Mouse (Mus musculus) limb, embryonic 13.5 days (tissue): ENCODE data around the gene Olfr345. TPM values are rescaled to one million over a fixed set of nuclear protein-coding genes. Genes with fewer than 3 reads are reported as not detected.

Source experiments
- ATAC-seq: fragments of 200-750 bp; cut with Nextera tagmentation; 2 replicates; pipeline ENCODE4 v1.8.0; 2017; ENCODE audit warnings: low read depth, moderate number of reproducible peaks, moderate TSS enrichment; ENCODE audit not compliant: low FRiP score
- H3K27ac ChIP-seq: fragments of 300-500 bp; sonication (generic); 2 replicates; pipeline ENCODE4 v1.5.1; 2015; ENCODE audit warnings: inconsistent platforms, mild to moderate bottlenecking, moderate library complexity
- H3K27me3 ChIP-seq: fragments of 300-500 bp; sonication (generic); 2 replicates; pipeline ENCODE4 v1.6.1; 2015; ENCODE audit warnings: mild to moderate bottlenecking, inconsistent platforms
- H3K36me3 ChIP-seq: fragments of 300-500 bp; sonication (generic); 2 replicates; pipeline ENCODE4 v1.6.1; 2015; ENCODE audit warnings: inconsistent platforms, mild to moderate bottlenecking, moderate library complexity
- H3K4me1 ChIP-seq: fragments of 300-500 bp; sonication (generic); 2 replicates; pipeline ENCODE4 v1.6.1; 2015; ENCODE audit warnings: inconsistent platforms
- H3K4me2 ChIP-seq: fragments of 300-500 bp; sonication (generic); replicated peaks from 2 replicates; pipeline ENCODE4 v1.6.1; 2015; ENCODE audit warnings: inconsistent platforms, mild to moderate bottlenecking, moderate library complexity
- H3K4me3 ChIP-seq: fragments of 300-500 bp; sonication (generic); 2 replicates; pipeline ENCODE4 v1.5.1; 2015; ENCODE audit warnings: moderate library complexity, mild to moderate bottlenecking, inconsistent platforms
- H3K9ac ChIP-seq: fragments of 300-500 bp; sonication (generic); 2 replicates; pipeline ENCODE4 v1.6.1; 2015; ENCODE audit warnings: mild to moderate bottlenecking, inconsistent platforms
- H3K9me3 ChIP-seq: fragments of 300-500 bp; sonication (generic); 2 replicates; pipeline ENCODE4 v1.6.1; 2016; ENCODE audit warnings: inconsistent platforms
- WGBS: fragments of 180-500 bp; shearing (Covaris S2); methylation state at CpG from one replicate; pipeline ENCODE4 v1.1.7; 2015; 5-methylcytosine and 5-hydroxymethylcytosine counted together
- polyA plus RNA-seq: library from polyadenylated mRNA; unstranded; fragments of >200 nt; fragmentation: Nextera tagmentation; extraction: Ambion mirVana; gene quantifications from 2 replicates; pipeline ENCODE4 v1.2.1, GENCODE M21; 2015

The Olfr345 gene
- not detected in 2 replicates for polyA plus RNA-seq

GRCm38 (mm10) chr2:36639741-36640140, at the start of gene Olfr345:
Gene Olfr345, plus strand, starts transcription at chr2:36640041.
- Histone ChIP-seq H3K9me3 (peaks cover 14% of the 10 kb centered on the region), H3K27ac (no peak within 1 kb of the TSS), H3K36me3 (no peaks in the 10 kb centered on the region), H3K9ac (no peak within 1 kb of the TSS), H3K4me1 (no peaks in the 10 kb centered on the region), H3K4me2 (no peak within 1 kb of the TSS), H3K27me3 (no peaks in the 10 kb centered on the region), H3K4me3 (no peak within 1 kb of the TSS)
- no peak for ATAC-seq
- WGBS: 84% methylated on average over 1 of the region's 1 CpGs

GRCm38 (mm10) chr2:36685488-36685887, 45.6 kb downstream of the Olfr345 start, which contains the start of gene Olfr346:
Gene Olfr346, plus strand, starts transcription at chr2:36685788.
- WGBS: 90% methylated on average over 1 of the region's 1 CpGs
- peaks cover 20% of the 10 kb centered on the region for H3K9me3 ChIP-seq
- ATAC-seq: no peak

More at GRCm38 (mm10) chr2:36685488-36685887, 45.6 kb downstream of the Olfr345 start, which contains the start of gene Olfr346:
- no peak within 1 kb of the TSS for H3K9ac ChIP-seq
- no peak within 1 kb of the TSS for H3K4me2 ChIP-seq
- H3K4me1 ChIP-seq: no peaks in the 10 kb centered on the region
- H3K27ac ChIP-seq: no peak within 1 kb of the TSS
- H3K36me3 ChIP-seq: no peaks in the 10 kb centered on the region
- H3K4me3 ChIP-seq: no peak within 1 kb of the TSS
- H3K27me3 ChIP-seq: no peaks in the 10 kb centered on the region

Other genes starting within 250 kb of the Olfr345 start
- gene Olfr339, start 221.1 kb upstream of the Olfr345 start, polyA plus RNA-seq: not detected in 2 replicates
- gene Olfr340, start 187.5 kb upstream of the Olfr345 start, polyA plus RNA-seq: not detected in 2 replicates
- gene Olfr341, start 157.6 kb upstream of the Olfr345 start, polyA plus RNA-seq: not detected in 2 replicates
- gene Olfr342, start 115.0 kb upstream of the Olfr345 start, polyA plus RNA-seq: not detected in 2 replicates
- gene Olfr344, start 73.4 kb upstream of the Olfr345 start, polyA plus RNA-seq: not detected in 2 replicates
- not detected in 2 replicates for gene Olfr346, start 45.7 kb downstream of the Olfr345 start, polyA plus RNA-seq
- gene Olfr347, start 91.9 kb downstream of the Olfr345 start, polyA plus RNA-seq: not detected in 2 replicates
- gene Olfr348, start 144.2 kb downstream of the Olfr345 start, polyA plus RNA-seq: not detected in 2 replicates
- gene Olfr50, start 150.5 kb downstream of the Olfr345 start, polyA plus RNA-seq: not detected in 2 replicates
- gene Olfr3, start 177.0 kb downstream of the Olfr345 start, polyA plus RNA-seq: not detected in 2 replicates
- gene Olfr350, start 206.3 kb downstream of the Olfr345 start, polyA plus RNA-seq: not detected in 2 replicates
- not detected in 2 replicates for gene Olfr351, start 222.6 kb downstream of the Olfr345 start, polyA plus RNA-seq
- gene Olfr352, start 228.4 kb downstream of the Olfr345 start, polyA plus RNA-seq: not detected in 2 replicates